Mouse (Mus musculus) bone marrow macrophage, adult 2 months (primary cell): ENCODE measurements around the gene Hist1h1e. TPM values are rescaled to one million over a fixed set of nuclear protein-coding genes. Genes with fewer than 3 reads are reported as not detected.

Experiments
- H3K27ac ChIP-seq: 2 replicates; pipeline ENCODE4 v1.5.1; 2012; ENCODE audit warnings: low read depth, low read length; ENCODE audit not compliant: insufficient read depth
- H3K4me1 ChIP-seq: 2 replicates; pipeline ENCODE4 v1.6.1; 2012; ENCODE audit warnings: low read length; ENCODE audit not compliant: control insufficient read depth, insufficient read depth
- H3K4me3 ChIP-seq: 2 replicates; pipeline ENCODE4 v1.5.1; 2012; ENCODE audit warnings: mild to moderate bottlenecking, low read length, moderate library complexity; ENCODE audit not compliant: insufficient read depth
- CTCF ChIP-seq: IDR thresholded peaks from 2 replicates; pipeline ENCODE4 v1.5.1; 2012; ENCODE audit warnings: low read depth, mild to moderate bottlenecking, low read length, moderate library complexity
- POLR2A ChIP-seq: IDR thresholded peaks from 2 replicates; pipeline ENCODE4 v1.6.1; 2012; ENCODE audit warnings: mild to moderate bottlenecking, low read depth, low read length, borderline replicate concordance
- polyA plus RNA-seq: library from polyadenylated mRNA; stranded (reverse); fragments of >200 nt; gene quantifications from 2 replicates; pipeline ENCODE4 v1.2.4, GENCODE M21; 2012; ENCODE audit not compliant: missing spikeins, insufficient read depth, insufficient read length

Gene Hist1h1e
- 2.6 TPM in 2 replicates for polyA plus RNA-seq

GRCm38 (mm10) chr13:23622175-23622671, at the start of gene Hist1h1e:
TSS of gene Hist1h1e (minus strand) at chr13:23622558.
- peak; percentile 84; the same call in 1 of the 2 replicates for TF ChIP-seq POLR2A

GRCm38 (mm10) chr13:23662536-23662935, 40.2 kb upstream of the Hist1h1e start:
- H3K4me3 ChIP-seq = no peak overlapping the region
- TF ChIP-seq CTCF (no peak), POLR2A (no peak)
- H3K27ac ChIP-seq = no peak overlapping the region
- H3K4me1 ChIP-seq = peaks cover 19% of the 10 kb centered on the region

More at GRCm38 (mm10) chr13:23622175-23622671, at the start of gene Hist1h1e:
- peak within 1 kb of the TSS; percentile 64 for H3K4me3 ChIP-seq
- peak within 1 kb of the TSS; percentile 90 for H3K27ac ChIP-seq
- H3K4me1 ChIP-seq = peaks cover 13% of the 10 kb centered on the region

GRCm38 (mm10) chr13:23659636-23660366, 37.4 kb upstream of the Hist1h1e start:
- Histone ChIP-seq H3K27ac (peak overlapping the region; percentile 57), H3K4me3 (no peak overlapping the region), H3K4me1 (peaks cover 23% of the 10 kb centered on the region)
- no peak for TF ChIP-seq POLR2A
- TF ChIP-seq CTCF = no peak

- no peak overlapping the region for H3K27ac ChIP-seq
- no peaks in the 10 kb centered on the region for H3K4me1 ChIP-seq
- no peak overlapping the region for H3K4me3 ChIP-seq
- TF ChIP-seq POLR2A (no peak), CTCF (no peak)
Observed at GRCm38 (mm10) chr13:23630653-23631052, 8.3 kb upstream of the Hist1h1e start.

- peak overlapping the region; percentile 62 for H3K27ac ChIP-seq
Observed at GRCm38 (mm10) chr13:23622861-23623450, 598 bp upstream of the Hist1h1e start.

GRCm38 (mm10) chr13:23621532-23622174, 705 bp downstream of the Hist1h1e start:
- peaks cover 14% of the 10 kb centered on the region for H3K4me1 ChIP-seq
- no peak for TF ChIP-seq CTCF
- no peak for TF ChIP-seq POLR2A
- peak overlapping the region; percentile 90 for H3K27ac ChIP-seq
- peak overlapping the region; percentile 64 for H3K4me3 ChIP-seq

More at GRCm38 (mm10) chr13:23622861-23623450, 598 bp upstream of the Hist1h1e start:
- peak overlapping the region; percentile 41 for H3K4me3 ChIP-seq
- H3K4me1 ChIP-seq = peaks cover 12% of the 10 kb centered on the region
- TF ChIP-seq CTCF (no peak), POLR2A (no peak)

GRCm38 (mm10) chr13:23620733-23621531, 1.4 kb downstream of the Hist1h1e start, which contains the start of gene Hist1h2be:
TSS of gene Hist1h2be (minus strand) at chr13:23621124.
- H3K4me3 ChIP-seq = peak within 1 kb of the TSS; percentile 64
- TF ChIP-seq CTCF (no peak), POLR2A (no peak)
- peak within 1 kb of the TSS; percentile 90 for H3K27ac ChIP-seq
- peaks cover 14% of the 10 kb centered on the region for H3K4me1 ChIP-seq

GRCm38 (mm10) chr13:23620056-23620732, 2.2 kb downstream of the Hist1h1e start:
- TF ChIP-seq CTCF (no peak), POLR2A (no peak)
- Histone ChIP-seq H3K4me3 (peak overlapping the region; percentile 64), H3K4me1 (peaks cover 14% of the 10 kb centered on the region), H3K27ac (peak overlapping the region; percentile 84)
